Mouse (Mus musculus): ENCODE measurements around the gene Saxo1.
A peak's percentile ranks its signal among the peaks of the same experiment; 100 is the strongest.

- 0 out of 2 replicates have a peak, but pooled peaks have one; percentile 24 for TF ChIP-seq EP300 (IDR thresholded peaks at IDR 0.05; ENCODE audit: insufficient read depth, low read depth, low read length)
- peak; percentile 68 for TF ChIP-seq CTCF (IDR thresholded peaks at IDR 0.05)
Observed at GRCm38 (mm10) chr4:86480891-86481290, 77.2 kb downstream of the Saxo1 start.

Data from heart, adult 2 months (tissue).